Mouse (Mus musculus): ENCODE data around the gene Snai1.

- TF ChIP-seq CTCF (conservative IDR thresholded peaks at IDR 0.05; ENCODE audit: low read length) (no peak), POU5F1 (IDR thresholded peaks at IDR 0.05; ENCODE audit: borderline replicate concordance, low read length) (no peak), NANOG (IDR thresholded peaks at IDR 0.05; ENCODE audit: borderline replicate concordance, low read length) (no peak)
These were observed 6.5 kb downstream of the Snai1 start for GRCm38 (mm10) chr2:167544456-167544855.

Data from E14TG2a.4 (cell line).